Mouse (Mus musculus) embryonic facial prominence, embryonic 14.5 days (tissue): ENCODE results near the gene Polr1c. TPM values are rescaled to one million over a fixed set of nuclear protein-coding genes. Genes with fewer than 3 reads are reported as not detected.

ENCODE experiments used
- ATAC-seq: fragments of 200-750 bp; cut with Nextera tagmentation; 2 replicates; pipeline ENCODE4 v1.8.0; 2017; ENCODE audit warnings: low read depth, moderate number of reproducible peaks, moderate TSS enrichment
- DNase-seq: peaks from one replicate; pipeline ENCODE4 v3.0.0-alpha.2; 2015; ENCODE audit warnings: low spot score
- H3K27ac ChIP-seq: fragments of 300-500 bp; sonication (generic); replicated peaks from 2 replicates; pipeline ENCODE4 v1.5.1; 2014; ENCODE audit warnings: low read depth, mild to moderate bottlenecking, low read length, moderate library complexity
- H3K27me3 ChIP-seq: fragments of 300-500 bp; sonication (generic); replicated peaks from 2 replicates; pipeline ENCODE4 v1.6.1; 2014; ENCODE audit warnings: low read length; ENCODE audit not compliant: control insufficient read depth, insufficient read depth
- H3K36me3 ChIP-seq: fragments of 300-500 bp; sonication (generic); 2 replicates; pipeline ENCODE4 v1.6.1; 2014; ENCODE audit warnings: low read length, mixed read lengths; ENCODE audit not compliant: control insufficient read depth, insufficient read depth
- H3K4me1 ChIP-seq: fragments of 300-500 bp; sonication (generic); 2 replicates; pipeline ENCODE4 v1.6.1; 2014; ENCODE audit warnings: antibody characterized with exemption, low read length; ENCODE audit not compliant: control insufficient read depth, insufficient read depth
- H3K4me2 ChIP-seq: fragments of 300-500 bp; sonication (generic); 2 replicates; pipeline ENCODE4 v1.6.1; 2014; ENCODE audit warnings: low read depth, mild to moderate bottlenecking, low read length, moderate library complexity, mixed read lengths
- H3K4me3 ChIP-seq: fragments of 300-500 bp; sonication (generic); 2 replicates; pipeline ENCODE4 v1.5.1; 2014; ENCODE audit warnings: low read depth, mild to moderate bottlenecking, low read length
- H3K9ac ChIP-seq: fragments of 300-500 bp; sonication (generic); 2 replicates; pipeline ENCODE4 v1.6.1; 2014; ENCODE audit warnings: low read depth, mild to moderate bottlenecking, low read length, moderate library complexity, mixed read lengths
- H3K9me3 ChIP-seq: fragments of 300-500 bp; sonication (generic); 2 replicates; pipeline ENCODE4 v1.6.1; 2016; ENCODE audit warnings: low read length; ENCODE audit not compliant: control insufficient read depth
- WGBS: fragments of 180-500 bp; shearing (Covaris S2); extraction: QIAGEN DNeasy Blood & Tissue Kit; methylation state at CpG from one replicate; pipeline ENCODE4 v1.1.7; 2014; 5-methylcytosine and 5-hydroxymethylcytosine counted together
- polyA plus RNA-seq: library from polyadenylated mRNA; unstranded; fragments of >200 nt; fragmentation: Nextera tagmentation; extraction: Ambion mirVana; gene quantifications from 2 replicates; pipeline ENCODE4 v1.2.1, GENCODE M21; 2014

The Polr1c gene
- 78.1 and 80.2 TPM in 2 replicates for polyA plus RNA-seq

GRCm38 (mm10) chr17:46247512-46248188 lies at the start of gene Polr1c, which contains the start of gene Yipf3:
TSS of gene Polr1c (minus strand) at chr17:46248054.
TSS of gene Yipf3 (plus strand) at chr17:46248080.
- DNase-seq (peak; percentile 98), ATAC-seq (peak; percentile 93)
- peak within 1 kb of the TSS; percentile 89 for H3K4me2 ChIP-seq
- peaks cover 78% of the 10 kb centered on the region for H3K36me3 ChIP-seq
- peak within 1 kb of the TSS; percentile 96 for H3K9ac ChIP-seq
- no peaks in the 10 kb centered on the region for H3K27me3 ChIP-seq
- peak within 1 kb of the TSS; percentile 85 for H3K27ac ChIP-seq
- no peaks in the 10 kb centered on the region for H3K9me3 ChIP-seq
- H3K4me3 ChIP-seq = peak within 1 kb of the TSS; percentile 98
- 1% methylated on average over 53 of the region's 53 CpGs for WGBS
- H3K4me1 ChIP-seq = peaks cover 16% of the 10 kb centered on the region

DNA sequence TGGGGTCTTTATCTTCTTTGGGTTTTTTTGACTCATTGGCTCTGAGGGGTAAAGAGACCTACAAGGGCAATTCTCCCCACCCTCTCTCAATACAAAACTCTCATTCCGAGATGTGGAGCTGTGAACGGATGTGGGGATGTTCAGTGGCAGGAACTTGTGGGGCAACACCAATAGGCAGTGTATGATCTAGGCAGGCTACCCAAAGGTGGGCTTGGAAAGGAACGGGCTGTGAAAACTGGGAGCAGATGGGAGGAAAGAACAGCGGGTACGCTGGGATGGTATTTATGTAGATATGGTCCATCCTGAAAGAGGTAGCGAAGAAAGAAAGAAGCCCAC lies 49.1 kb upstream of the Polr1c start:
- Histone ChIP-seq H3K36me3 (no peaks in the 10 kb centered on the region), H3K4me3 (peak overlapping the region; percentile 63), H3K4me1 (0 out of 2 replicates have a peak, but pooled peaks cover 2% of the 10 kb centered on the region), H3K27me3 (peaks cover 40% of the 10 kb centered on the region), H3K4me2 (peak overlapping the region; percentile 100), H3K9me3 (no peaks in the 10 kb centered on the region), H3K9ac (peak overlapping the region; percentile 67; the same call in 1 of the 2 replicates), H3K27ac (no peak overlapping the region)
- ATAC-seq (no peak), DNase-seq (no peak)
- WGBS = 11% methylated on average over 6 of the region's 6 CpGs

DNA sequence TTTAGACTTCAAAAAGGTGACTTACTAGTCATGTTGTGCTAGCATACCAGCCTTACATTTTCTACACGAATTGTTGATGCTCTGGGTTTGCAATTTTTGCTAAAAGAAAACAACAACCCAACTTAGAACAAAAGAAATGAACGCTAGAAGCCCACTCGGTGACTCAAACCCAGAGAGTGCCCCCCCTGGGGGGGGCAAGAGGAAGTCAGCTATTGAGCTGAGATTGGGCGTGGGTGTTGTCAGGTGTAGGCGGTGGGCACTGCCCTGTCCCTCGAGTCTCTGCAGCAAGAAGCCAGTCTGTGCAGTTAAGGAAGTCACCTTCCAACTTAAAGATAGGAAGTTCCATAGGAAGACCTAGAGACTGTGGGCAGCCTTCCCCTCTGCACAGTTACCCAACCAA lies 48.7 kb upstream of the Polr1c start:
- 47% methylated on average over 6 of the region's 6 CpGs for WGBS
- ATAC-seq = no peak
- Histone ChIP-seq H3K9ac (no peak overlapping the region), H3K9me3 (no peaks in the 10 kb centered on the region), H3K36me3 (no peaks in the 10 kb centered on the region), H3K4me2 (no peak overlapping the region), H3K4me3 (no peak overlapping the region), H3K4me1 (0 out of 2 replicates have a peak, but pooled peaks cover 2% of the 10 kb centered on the region), H3K27ac (no peak overlapping the region), H3K27me3 (peaks cover 40% of the 10 kb centered on the region)
- DNase-seq = no peak

GRCm38 (mm10) chr17:46287678-46288095 lies 39.8 kb upstream of the Polr1c start:
- Histone ChIP-seq H3K4me1 (peaks cover 15% of the 10 kb centered on the region), H3K27ac (peak overlapping the region; percentile 75), H3K4me2 (peak overlapping the region; percentile 28), H3K27me3 (no peaks in the 10 kb centered on the region), H3K36me3 (no peaks in the 10 kb centered on the region), H3K9me3 (no peaks in the 10 kb centered on the region), H3K9ac (peak overlapping the region; percentile 30; the same call in 1 of the 2 replicates), H3K4me3 (no peak overlapping the region)
- DNase-seq (peak; percentile 94), ATAC-seq (peak; percentile 65)
- WGBS = 29% methylated on average over 10 of the region's 11 CpGs

DNA sequence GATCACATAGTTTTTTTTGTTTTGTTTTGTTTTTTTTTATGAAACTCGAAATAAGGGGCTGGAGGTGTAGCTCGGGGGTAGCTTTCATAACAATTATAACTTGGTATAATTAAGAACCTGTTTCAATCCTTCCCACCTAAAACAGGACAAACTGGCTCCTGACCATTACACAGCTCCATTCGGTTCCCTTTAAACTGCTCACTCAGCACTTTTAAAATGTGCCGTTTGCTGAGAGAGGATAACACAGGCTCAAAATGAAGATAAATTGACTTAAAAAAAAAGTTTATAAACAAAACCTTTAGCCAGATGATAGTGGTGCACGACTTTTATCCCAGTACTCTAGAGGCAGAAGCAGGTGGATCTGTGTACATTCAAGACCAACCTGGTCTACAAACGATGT lies 37.6 kb upstream of the Polr1c start:
- H3K36me3 ChIP-seq = peaks cover 5% of the 10 kb centered on the region
- WGBS = 61% methylated on average over 6 of the region's 6 CpGs
- no peak for ATAC-seq

DNA sequence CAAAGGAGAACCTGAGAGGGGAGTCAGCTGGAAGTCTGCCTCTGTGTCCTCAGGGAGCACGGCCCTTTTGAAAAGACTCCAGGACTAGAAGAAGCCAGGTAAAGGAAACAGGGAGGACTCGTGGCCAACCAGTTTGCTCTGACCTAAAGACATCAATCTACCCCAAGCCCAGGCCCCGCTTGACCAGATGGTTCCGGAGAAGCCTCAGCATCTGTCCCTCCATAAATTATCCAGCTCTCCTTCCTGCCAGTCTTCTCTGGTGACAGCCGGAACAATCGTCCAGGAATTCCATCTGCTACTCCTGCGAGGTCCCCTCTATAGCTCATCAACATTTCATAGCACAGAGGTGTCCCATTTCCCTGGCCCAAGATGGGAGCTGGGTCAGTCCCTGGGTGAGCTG lies 36.8 kb upstream of the Polr1c start:
- Histone ChIP-seq H3K4me1 (peaks cover 30% of the 10 kb centered on the region), H3K27ac (no peak overlapping the region), H3K4me3 (no peak overlapping the region), H3K36me3 (peaks cover 13% of the 10 kb centered on the region), H3K4me2 (no peak overlapping the region), H3K9me3 (no peaks in the 10 kb centered on the region), H3K9ac (no peak overlapping the region), H3K27me3 (no peaks in the 10 kb centered on the region)
- WGBS = 53% methylated on average over 6 of the region's 7 CpGs
- ATAC-seq (no peak), DNase-seq (no peak)

More for the DNA sequence above, 37.6 kb upstream of the Polr1c start:
- Histone ChIP-seq H3K4me1 (peaks cover 30% of the 10 kb centered on the region), H3K9me3 (no peaks in the 10 kb centered on the region), H3K4me2 (no peak overlapping the region), H3K27me3 (no peaks in the 10 kb centered on the region), H3K4me3 (no peak overlapping the region), H3K27ac (no peak overlapping the region), H3K9ac (no peak overlapping the region)
- DNase-seq = no peak

DNA sequence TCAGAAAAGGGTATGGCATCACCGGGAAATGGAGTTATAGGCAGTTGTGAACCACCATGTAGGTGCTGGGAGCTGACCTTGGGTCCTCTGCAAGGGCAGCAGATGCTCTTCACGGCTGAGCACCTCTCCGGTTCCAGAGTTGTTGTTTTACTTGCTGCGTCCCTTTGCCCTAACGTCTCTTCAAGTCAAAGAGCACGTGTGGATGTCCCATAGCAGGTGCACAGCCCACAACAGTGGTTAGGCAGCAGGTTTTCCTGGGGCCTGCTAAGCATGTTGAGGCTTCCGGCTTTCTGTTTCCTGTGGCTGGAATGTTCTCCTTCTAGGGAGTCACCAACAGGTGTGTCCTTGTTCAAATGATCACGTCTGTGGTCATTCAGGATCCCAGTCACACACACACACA lies 36.1 kb upstream of the Polr1c start:
- H3K9me3 ChIP-seq = no peaks in the 10 kb centered on the region
- WGBS = 85% methylated on average over 8 of the region's 8 CpGs
- no peak overlapping the region for H3K27ac ChIP-seq
- no peak for ATAC-seq
- H3K27me3 ChIP-seq = no peaks in the 10 kb centered on the region
- peaks cover 30% of the 10 kb centered on the region for H3K4me1 ChIP-seq
- no peak for DNase-seq
- H3K36me3 ChIP-seq = peaks cover 19% of the 10 kb centered on the region
- H3K9ac ChIP-seq = no peak overlapping the region
- no peak overlapping the region for H3K4me3 ChIP-seq
- no peak overlapping the region for H3K4me2 ChIP-seq

DNA sequence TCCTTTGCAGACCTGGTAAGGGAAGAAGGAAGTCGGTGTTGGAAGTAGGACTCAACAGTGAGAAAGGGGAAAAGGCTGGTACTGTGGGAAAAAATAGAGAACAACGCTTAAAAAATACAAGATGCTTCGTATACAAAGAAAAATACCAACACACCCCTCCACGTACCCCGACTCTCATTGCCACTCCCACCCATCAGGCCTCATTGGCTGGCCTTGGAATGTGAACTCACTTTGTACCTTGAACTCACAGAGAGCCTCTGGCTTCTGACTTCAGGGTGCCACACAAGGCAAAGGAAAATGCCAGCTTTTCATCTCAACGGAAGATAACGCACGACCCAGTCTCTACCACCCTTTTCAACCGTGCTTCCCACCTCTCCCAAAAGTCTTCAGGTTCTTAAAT lies 35.3 kb upstream of the Polr1c start:
- WGBS = 26% methylated on average over 9 of the region's 9 CpGs
- peak; percentile 8; the same call in 1 of the 2 replicates for ATAC-seq
- Histone ChIP-seq H3K27ac (peak overlapping the region; percentile 97; the same call in 1 of the 2 replicates), H3K27me3 (no peaks in the 10 kb centered on the region), H3K4me1 (peaks cover 35% of the 10 kb centered on the region), H3K9me3 (no peaks in the 10 kb centered on the region), H3K4me3 (peak overlapping the region; percentile 67), H3K36me3 (peaks cover 27% of the 10 kb centered on the region), H3K9ac (peak overlapping the region; percentile 84; the same call in 1 of the 2 replicates), H3K4me2 (peak overlapping the region; percentile 87)
- no peak for DNase-seq
